Mouse (Mus musculus): Measurements from ENCODE around the gene Olfr450. TPM values are rescaled to one million over a fixed set of nuclear protein-coding genes. Genes with fewer than 3 reads are reported as not detected.

The Olfr450 gene
- polyA plus RNA-seq (2012), result not detected in 2 replicates

DNA sequence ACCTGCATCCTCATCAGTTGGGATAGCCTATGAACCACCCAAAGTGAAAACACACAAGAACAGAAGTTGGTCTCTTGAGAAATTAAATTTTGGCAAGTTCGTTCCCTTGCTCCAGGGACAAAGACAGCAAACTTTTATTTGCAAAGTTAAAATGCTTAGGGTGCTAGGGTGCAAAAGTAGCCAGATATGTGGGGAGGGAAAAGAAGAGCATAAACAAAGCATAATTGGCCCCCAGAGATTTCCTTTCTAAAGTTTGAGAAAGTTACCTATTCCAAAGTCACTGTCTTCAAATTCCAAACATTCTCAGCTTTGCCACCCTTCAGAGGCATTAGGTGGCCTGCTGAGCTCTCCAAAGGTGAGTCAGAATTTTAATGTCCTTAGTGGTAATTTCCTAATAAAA is at the start of gene Olfr450:
Gene Olfr450 (plus strand): TSS at position 301 of the 400 bp plus-strand sequence.
- TF ChIP-seq GATA1 (IDR thresholded peaks at IDR 0.05; ENCODE audit: low read length), result no peak

DNA sequence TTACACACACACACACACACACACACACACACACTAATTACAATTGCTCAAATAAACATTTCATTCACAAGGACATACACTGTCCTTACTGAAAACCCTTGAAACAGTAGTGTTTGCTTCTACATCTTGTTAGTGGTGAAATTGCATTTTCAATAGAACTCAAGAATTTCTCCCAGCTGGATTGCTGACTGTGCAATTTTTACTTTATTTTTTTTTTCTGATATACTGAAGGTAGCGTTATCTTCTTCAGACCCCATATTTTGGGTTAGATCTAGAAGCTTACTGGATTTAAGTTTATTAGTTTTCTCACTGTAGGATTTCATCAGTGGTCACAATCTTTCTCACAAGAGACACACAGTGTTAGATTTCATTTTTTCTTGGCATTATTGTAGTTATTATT is 34.7 kb upstream of the Olfr450 start:
- no peak for TF ChIP-seq GATA1 (IDR thresholded peaks at IDR 0.05; ENCODE audit: low read length)

DNA sequence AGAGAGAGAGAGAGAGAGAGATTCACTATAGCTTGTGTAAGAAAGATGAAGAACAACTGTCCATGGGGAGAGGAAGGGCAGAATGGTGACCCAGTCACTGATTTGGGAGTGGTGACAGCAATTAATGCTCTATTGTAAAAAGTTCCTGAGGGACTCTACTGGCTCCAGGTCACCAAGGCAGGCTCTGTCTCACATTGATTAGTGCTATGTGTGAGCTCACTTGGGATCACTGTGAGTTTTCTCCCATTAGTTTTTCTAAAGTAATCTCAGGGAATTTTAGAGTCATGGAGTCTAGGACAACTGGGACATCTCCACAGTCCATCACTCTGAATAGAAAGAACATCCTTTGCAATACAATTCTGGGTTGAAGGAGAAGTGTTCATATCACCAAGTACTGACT is 26.9 kb upstream of the Olfr450 start, which contains the start of gene Olfr452:
Gene Olfr452 (plus strand): TSS at position 301 of the 400 bp plus-strand sequence.
- no peak for TF ChIP-seq GATA1 (IDR thresholded peaks at IDR 0.05; ENCODE audit: low read length)

DNA sequence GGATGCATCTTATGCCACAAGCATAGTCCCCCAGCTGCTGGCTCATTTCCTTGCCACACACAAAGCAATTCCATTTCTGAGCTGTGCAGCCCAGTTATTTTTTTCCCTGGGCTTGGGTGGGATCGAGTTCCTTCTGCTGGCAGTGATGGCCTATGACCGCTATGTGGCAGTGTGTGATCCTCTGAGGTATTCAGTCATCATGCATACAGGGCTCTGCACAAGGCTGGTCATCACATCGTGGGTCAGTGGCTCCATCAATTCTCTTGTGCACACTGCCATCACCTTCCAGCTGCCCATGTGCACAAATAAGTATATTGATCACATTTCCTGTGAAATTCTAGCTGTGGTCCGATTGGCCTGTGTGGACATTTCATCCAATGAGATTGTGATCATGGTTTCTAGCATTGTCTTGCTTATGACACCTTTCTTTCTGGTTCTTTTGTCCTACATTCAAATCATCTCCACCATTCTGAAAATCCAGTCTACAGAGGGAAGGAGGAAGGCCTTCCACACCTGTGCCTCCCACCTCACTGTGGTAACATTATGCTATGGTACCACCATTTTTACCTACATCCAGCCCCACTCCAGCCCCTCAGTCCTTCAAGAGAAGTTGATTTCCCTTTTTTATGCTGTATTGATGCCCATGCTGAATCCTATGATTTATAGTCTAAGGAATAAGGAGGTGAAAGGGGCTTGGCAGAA is 21.3 kb upstream of the Olfr450 start:
- TF ChIP-seq GATA1 (IDR thresholded peaks at IDR 0.05; ENCODE audit: low read length), result no peak

DNA sequence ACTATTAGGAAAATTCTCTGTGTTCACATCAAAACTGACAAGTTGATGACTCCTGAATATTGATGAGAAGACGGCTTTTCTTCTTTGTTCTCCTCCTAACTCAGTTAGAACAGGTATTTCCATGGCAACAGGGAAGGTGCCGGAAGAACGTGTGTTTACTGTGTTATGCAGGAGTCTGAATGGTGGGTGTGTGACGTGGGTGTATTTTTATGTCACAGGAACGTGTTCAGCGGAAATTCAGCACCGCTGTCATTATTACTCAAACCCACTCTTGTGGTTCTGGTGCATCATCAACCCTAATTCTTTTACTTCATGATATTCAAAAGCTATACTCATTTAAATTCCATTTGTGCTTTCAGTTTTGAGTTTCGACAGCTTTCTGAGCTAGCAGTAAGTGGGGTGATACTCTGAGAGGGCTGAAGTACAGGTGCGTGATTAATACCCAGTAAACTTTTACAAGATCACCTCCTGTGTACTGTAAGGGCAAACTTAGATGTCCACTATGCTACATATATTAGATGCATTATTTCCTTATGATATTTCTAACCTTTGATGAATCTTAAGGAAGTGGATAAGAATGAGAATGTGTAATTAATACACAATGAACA is 20.7 kb upstream of the Olfr450 start:
- TF ChIP-seq GATA1 (IDR thresholded peaks at IDR 0.05; ENCODE audit: low read length), result no peak

DNA sequence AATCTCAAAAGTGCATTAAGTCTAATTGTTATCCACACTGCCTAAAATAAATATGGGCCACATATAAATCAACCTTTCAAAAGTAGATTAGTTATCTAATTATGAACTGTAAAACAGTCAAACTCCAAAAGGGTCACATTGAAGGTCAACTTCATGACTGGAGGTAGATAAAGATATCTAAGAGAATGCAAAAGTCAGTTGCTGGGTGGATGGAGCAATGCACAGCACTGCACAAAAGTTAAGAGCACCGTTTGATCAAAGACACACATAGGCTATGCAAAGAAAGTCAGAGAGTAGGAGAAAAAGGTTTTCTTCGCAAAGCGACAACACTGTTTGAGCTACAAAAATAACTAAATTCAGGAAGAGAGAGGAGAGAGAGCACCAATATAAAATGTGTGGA is 16.8 kb upstream of the Olfr450 start:
- no peak for TF ChIP-seq GATA1 (IDR thresholded peaks at IDR 0.05; ENCODE audit: low read length)

DNA sequence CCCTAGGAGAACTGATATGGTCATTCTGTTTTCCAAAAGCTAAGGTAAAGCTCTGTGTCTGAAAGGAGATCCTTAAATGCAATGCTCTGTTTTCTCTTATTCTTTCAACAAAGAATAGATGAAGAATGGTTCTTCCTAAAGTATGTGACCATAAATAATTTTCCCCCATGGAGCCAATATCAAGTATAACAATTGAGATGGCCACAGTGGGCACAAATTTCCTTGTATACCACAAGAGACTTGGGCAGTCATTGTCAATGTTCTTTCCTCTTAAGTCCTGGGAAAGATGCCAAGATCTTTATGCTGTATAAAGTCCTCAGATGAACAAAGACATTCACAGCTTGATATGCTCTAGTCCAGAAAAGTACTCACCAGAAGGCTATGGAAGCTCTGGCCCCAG is 22.3 kb downstream of the Olfr450 start, which contains the start of gene Olfr449:
Gene Olfr449 (plus strand): TSS at position 301 of the 400 bp plus-strand sequence.
- TF ChIP-seq GATA1 (IDR thresholded peaks at IDR 0.05; ENCODE audit: low read length), result no peak

DNA sequence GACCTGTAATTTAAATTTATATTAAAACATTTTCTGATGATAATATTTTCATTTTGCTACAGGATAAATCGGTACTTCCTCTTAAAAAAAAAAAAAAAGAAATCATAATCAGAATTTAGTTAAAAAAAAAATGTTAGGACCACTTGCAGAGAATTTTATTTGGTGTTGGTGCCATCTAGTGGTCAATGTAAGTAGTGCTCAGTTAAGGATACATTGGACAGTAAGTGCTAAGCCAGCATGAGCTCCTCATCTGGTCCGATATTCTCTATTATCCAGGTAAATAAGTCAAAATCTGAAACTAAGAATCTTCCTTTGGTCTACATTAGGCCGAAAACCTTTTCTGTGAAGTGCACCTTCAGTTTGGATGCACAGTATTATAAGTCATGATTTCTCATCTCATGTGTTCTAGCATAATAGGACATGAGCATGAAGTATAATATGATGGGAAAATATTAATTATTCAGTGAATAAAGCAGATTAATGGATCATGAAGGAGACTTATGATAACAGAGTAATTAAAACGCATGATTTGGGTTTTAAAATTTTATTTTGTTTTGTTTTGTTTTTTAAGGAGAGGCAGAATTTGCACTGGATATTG is 48.6 kb downstream of the Olfr450 start:
- TF ChIP-seq GATA1 (IDR thresholded peaks at IDR 0.05; ENCODE audit: low read length), result no peak

Other genes with a start within 250 kb of the Olfr450 start
- not detected in 2 replicates for gene Tcaf3, start 214.2 kb upstream of the Olfr450 start, polyA plus RNA-seq (2012)
- not detected in 2 replicates for gene Tcaf2, start 166.7 kb upstream of the Olfr450 start, polyA plus RNA-seq (2012)
- gene Tcaf1, start 101.9 kb upstream of the Olfr450 start, polyA plus RNA-seq (2012), result not detected in 2 replicates
- gene Olfr453, start 72.6 kb upstream of the Olfr450 start, polyA plus RNA-seq (2012), result not detected in 2 replicates
- not detected in 2 replicates for gene Olfr38, start 55.5 kb upstream of the Olfr450 start, polyA plus RNA-seq (2012)
- gene Olfr452, start 26.8 kb upstream of the Olfr450 start, polyA plus RNA-seq (2012), result not detected in 2 replicates
- not detected in 2 replicates for gene Olfr449, start 22.4 kb downstream of the Olfr450 start, polyA plus RNA-seq (2012)
- not detected in 2 replicates for gene Olfr448, start 78.5 kb downstream of the Olfr450 start, polyA plus RNA-seq (2012)
- not detected in 2 replicates for gene Olfr447, start 96.9 kb downstream of the Olfr450 start, polyA plus RNA-seq (2012)
- not detected in 2 replicates for gene Olfr446, start 109.4 kb downstream of the Olfr450 start, polyA plus RNA-seq (2012)
- not detected in 2 replicates for gene Olfr444, start 137.1 kb downstream of the Olfr450 start, polyA plus RNA-seq (2012)